Mouse (Mus musculus): Measurements from ENCODE around the gene Wwtr1. TPM values are rescaled to one million over a fixed set of nuclear protein-coding genes. Genes with fewer than 3 reads are reported as not detected.

Wwtr1 gene
- polyA plus RNA-seq, 1 experiment, result 55.7 TPM

GRCm38 (mm10) chr3:57420233-57420632, 155.5 kb downstream of the Wwtr1 start:
- Histone ChIP-seq H3K4me3 (replicated peaks; ENCODE audit: extremely low read depth, low read depth, low read length) (no peak overlapping the region), H3K4me1 (ENCODE audit: control insufficient read depth, insufficient read depth, low read length) (no peaks in the 10 kb centered on the region)
- DNase-seq, result no peak
- TF ChIP-seq CTCF (IDR thresholded peaks at IDR 0.05; ENCODE audit: insufficient read depth, low read length) (no peak), POLR2A (IDR thresholded peaks at IDR 0.05; ENCODE audit: borderline replicate concordance, extremely low read depth, low read depth, low read length) (no peak)
- 61% methylated on average over 2 of the region's 2 CpGs for WGBS

GRCm38 (mm10) chr3:57411535-57411934, 164.2 kb downstream of the Wwtr1 start:
- H3K4me3 ChIP-seq (replicated peaks; ENCODE audit: extremely low read depth, low read depth, low read length), result no peak overlapping the region
- WGBS, result 93% methylated on average over 4 of the region's 4 CpGs
- no peaks in the 10 kb centered on the region for H3K4me1 ChIP-seq (ENCODE audit: control insufficient read depth, insufficient read depth, low read length)
- no peak for DNase-seq
- TF ChIP-seq POLR2A (IDR thresholded peaks at IDR 0.05; ENCODE audit: borderline replicate concordance, extremely low read depth, low read depth, low read length), result no peak
- TF ChIP-seq CTCF (IDR thresholded peaks at IDR 0.05; ENCODE audit: insufficient read depth, low read length), result no peak

Other genes starting within 250 kb of the Wwtr1 start
- gene Tm4sf4, start 150.6 kb downstream of the Wwtr1 start, polyA plus RNA-seq (2012; rRNA removed), result 0.07 TPM in 1 of 2 replicates, not detected in the other
- gene Commd2, start 75.8 kb upstream of the Wwtr1 start, polyA plus RNA-seq (2012; rRNA removed), result 19.5 and 23.1 TPM in 2 replicates
- gene Ankub1, start 116.9 kb upstream of the Wwtr1 start, polyA plus RNA-seq (2012; rRNA removed), result 0.26 and 0.51 TPM in 2 replicates
- gene Rnf13, start 160.2 kb upstream of the Wwtr1 start, polyA plus RNA-seq (2012; rRNA removed), result 46.5 and 74.5 TPM in 2 replicates

Measured in lung, adult 2 months (tissue).